Mouse (Mus musculus) forebrain, embryonic 13.5 days (tissue): ENCODE measurements around the gene U2af2. TPM values are rescaled to one million over a fixed set of nuclear protein-coding genes. Genes with fewer than 3 reads are reported as not detected.

Experiments
- ATAC-seq: fragments of 200-750 bp; cut with Nextera tagmentation; 2 replicates; pipeline ENCODE4 v1.8.0; 2017
- H3K27ac ChIP-seq: fragments of 300-500 bp; sonication (generic); 2 replicates; pipeline ENCODE4 v1.5.1; 2015; ENCODE audit warnings: inconsistent platforms, mild to moderate bottlenecking, moderate library complexity
- H3K27me3 ChIP-seq: fragments of 300-500 bp; sonication (generic); 2 replicates; pipeline ENCODE4 v1.6.1; 2015; ENCODE audit warnings: mild to moderate bottlenecking, inconsistent platforms
- H3K36me3 ChIP-seq: fragments of 300-500 bp; sonication (generic); 2 replicates; pipeline ENCODE4 v1.6.1; 2015; ENCODE audit warnings: mild to moderate bottlenecking, inconsistent platforms; ENCODE audit not compliant: poor library complexity, severe bottlenecking
- H3K4me1 ChIP-seq: fragments of 300-500 bp; sonication (generic); 2 replicates; pipeline ENCODE4 v1.6.1; 2015; ENCODE audit warnings: inconsistent platforms
- H3K4me2 ChIP-seq: fragments of 300-500 bp; sonication (generic); 2 replicates; pipeline ENCODE4 v1.6.1; 2015; ENCODE audit warnings: inconsistent platforms, mild to moderate bottlenecking, moderate library complexity
- H3K4me3 ChIP-seq: fragments of 300-500 bp; sonication (generic); 2 replicates; pipeline ENCODE4 v1.5.1; 2015; ENCODE audit warnings: mild to moderate bottlenecking, inconsistent platforms
- H3K9ac ChIP-seq: fragments of 300-500 bp; sonication (generic); 2 replicates; pipeline ENCODE4 v1.6.1; 2015; ENCODE audit warnings: mild to moderate bottlenecking, inconsistent platforms
- H3K9me3 ChIP-seq: fragments of 300-500 bp; sonication (generic); replicated peaks from 2 replicates; pipeline ENCODE4 v1.6.1; 2016; ENCODE audit warnings: inconsistent platforms
- WGBS: fragments of 180-500 bp; shearing (Covaris S2); methylation state at CpG from one replicate; pipeline ENCODE4 v1.1.7; 2015; 5-methylcytosine and 5-hydroxymethylcytosine counted together
- polyA plus RNA-seq: library from polyadenylated mRNA; unstranded; fragments of >200 nt; fragmentation: Nextera tagmentation; extraction: Ambion mirVana; gene quantifications from 2 replicates; pipeline ENCODE4 v1.2.1, GENCODE M21; 2015

Gene U2af2
- polyA plus RNA-seq, 1 experiment from 2014 or later: 149 TPM

DNA sequence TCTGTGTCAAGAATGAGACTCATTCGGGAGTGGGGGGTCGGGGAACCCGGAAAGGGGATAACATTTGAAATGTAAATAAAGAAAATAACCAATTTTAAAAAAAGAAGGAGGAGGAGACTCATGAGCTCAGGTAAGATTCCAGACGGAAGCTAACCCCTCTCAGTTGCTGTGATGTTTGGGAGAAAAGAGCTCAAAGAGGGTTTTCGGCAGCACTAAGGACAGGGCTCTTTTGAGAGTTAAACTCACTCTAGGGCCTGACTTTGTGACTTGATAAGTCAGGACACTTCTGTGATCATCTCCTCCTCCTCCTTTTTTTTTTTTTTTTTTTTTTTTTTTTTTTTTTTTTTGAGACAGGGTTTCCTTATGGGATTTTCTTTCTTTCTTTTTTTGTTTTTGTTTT is 23.0 kb upstream of the U2af2 start:
- Histone ChIP-seq H3K9me3 (no peaks in the 10 kb centered on the region), H3K27ac (peak overlapping the region; percentile 88; the same call in 1 of the 2 replicates), H3K4me1 (peaks cover 9% of the 10 kb centered on the region; the same call in 1 of the 2 replicates), H3K9ac (no peak overlapping the region), H3K36me3 (peaks cover 29% of the 10 kb centered on the region), H3K4me2 (peak overlapping the region; percentile 59), H3K4me3 (peak overlapping the region; percentile 64), H3K27me3 (no peaks in the 10 kb centered on the region)
- no peak for ATAC-seq
- 25% methylated on average over 5 of the region's 5 CpGs for WGBS

- WGBS: 85% methylated on average over 2 of the region's 2 CpGs
- H3K4me3 ChIP-seq: no peak overlapping the region
- no peaks in the 10 kb centered on the region for H3K27me3 ChIP-seq
- H3K27ac ChIP-seq: no peak overlapping the region
- peaks cover 4% of the 10 kb centered on the region; the same call in 1 of the 2 replicates for H3K36me3 ChIP-seq
- H3K9me3 ChIP-seq: no peaks in the 10 kb centered on the region
- ATAC-seq: no peak
- no peak overlapping the region for H3K9ac ChIP-seq
- no peak overlapping the region for H3K4me2 ChIP-seq
- H3K4me1 ChIP-seq: no peaks in the 10 kb centered on the region
These were observed 17.0 kb upstream of the U2af2 start for GRCm38 (mm10) chr7:5044981-5045380.

DNA sequence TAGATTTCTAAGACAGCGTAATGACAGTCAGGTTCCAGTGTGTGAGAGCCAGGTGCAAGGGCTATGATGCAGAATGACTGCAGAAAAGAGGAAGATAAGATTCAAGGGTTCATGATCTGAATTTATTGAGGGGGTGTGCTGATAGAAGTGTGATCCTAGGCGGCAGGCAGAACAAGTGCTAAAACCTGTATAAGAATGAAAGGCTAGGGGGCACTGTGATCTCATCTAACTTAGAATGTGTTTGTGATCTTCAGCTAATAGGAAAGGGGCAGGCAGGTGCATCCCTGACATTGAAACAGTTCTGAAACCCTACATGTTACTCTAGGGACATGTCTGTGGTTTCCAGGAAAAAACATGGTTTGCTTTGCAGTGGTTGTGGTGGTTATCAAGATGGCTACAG is 15.8 kb upstream of the U2af2 start:
- H3K27ac ChIP-seq: no peak overlapping the region
- H3K4me1 ChIP-seq: peaks cover 8% of the 10 kb centered on the region
- no peak for ATAC-seq
- no peaks in the 10 kb centered on the region for H3K9me3 ChIP-seq
- H3K4me2 ChIP-seq: no peak overlapping the region
- H3K36me3 ChIP-seq: peaks cover 3% of the 10 kb centered on the region; the same call in 1 of the 2 replicates
- H3K4me3 ChIP-seq: no peak overlapping the region
- H3K9ac ChIP-seq: no peak overlapping the region
- WGBS: 74% methylated on average over 2 of the region's 2 CpGs
- no peaks in the 10 kb centered on the region for H3K27me3 ChIP-seq

GRCm38 (mm10) chr7:5047313-5047712 is 14.6 kb upstream of the U2af2 start:
- Histone ChIP-seq H3K4me2 (no peak overlapping the region), H3K27ac (no peak overlapping the region), H3K4me3 (no peak overlapping the region), H3K9ac (no peak overlapping the region), H3K4me1 (peaks cover 14% of the 10 kb centered on the region), H3K9me3 (no peaks in the 10 kb centered on the region), H3K27me3 (peaks cover 4% of the 10 kb centered on the region; the same call in 1 of the 2 replicates), H3K36me3 (no peaks in the 10 kb centered on the region)
- no peak for ATAC-seq
- 40% methylated on average over 2 of the region's 2 CpGs for WGBS

GRCm38 (mm10) chr7:5051193-5052192 is 10.4 kb upstream of the U2af2 start, which contains the start of gene Zfp580:
TSS of gene Zfp580 (plus strand) at chr7:5051538.
- under 1% methylated on average over 64 of the region's 65 CpGs for WGBS
- peak; percentile 84 for ATAC-seq
- H3K27me3 ChIP-seq: peaks cover 46% of the 10 kb centered on the region
- H3K9ac ChIP-seq: peak within 1 kb of the TSS; percentile 85
- H3K4me1 ChIP-seq: peaks cover 40% of the 10 kb centered on the region
- H3K4me3 ChIP-seq: peak within 1 kb of the TSS; percentile 82
- no peaks in the 10 kb centered on the region for H3K36me3 ChIP-seq
- H3K27ac ChIP-seq: peak within 1 kb of the TSS; percentile 77
- no peaks in the 10 kb centered on the region for H3K9me3 ChIP-seq
- peak within 1 kb of the TSS; percentile 90 for H3K4me2 ChIP-seq

DNA sequence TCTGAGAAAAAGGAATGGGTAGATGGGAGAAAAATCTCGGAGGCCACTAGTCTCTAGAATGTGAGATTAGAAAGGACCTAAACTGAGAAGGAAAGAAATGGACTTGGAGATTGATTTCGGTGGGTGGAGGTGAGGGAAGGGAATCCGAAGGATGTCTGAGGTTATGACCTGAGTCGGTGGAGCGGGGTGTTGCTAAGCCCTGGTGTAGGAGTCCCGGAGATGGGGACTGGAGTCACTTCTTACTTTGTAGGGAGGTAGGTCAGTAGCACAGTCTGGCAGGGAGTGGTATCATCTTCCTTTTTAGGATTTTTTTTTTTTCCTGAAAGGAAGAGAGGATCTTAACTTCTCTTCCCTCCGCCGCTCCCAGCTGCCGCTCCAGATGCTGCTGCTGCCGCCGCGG is 9.5 kb upstream of the U2af2 start:
- Histone ChIP-seq H3K4me2 (peak overlapping the region; percentile 90), H3K36me3 (no peaks in the 10 kb centered on the region), H3K4me3 (peak overlapping the region; percentile 82), H3K27me3 (peaks cover 56% of the 10 kb centered on the region), H3K27ac (peak overlapping the region; percentile 77; the same call in 1 of the 2 replicates), H3K9ac (peak overlapping the region; percentile 85), H3K9me3 (no peaks in the 10 kb centered on the region), H3K4me1 (peaks cover 49% of the 10 kb centered on the region)
- ATAC-seq: no peak
- 3% methylated on average over 7 of the region's 12 CpGs for WGBS

- H3K27me3 ChIP-seq: peaks cover 61% of the 10 kb centered on the region
- ATAC-seq: no peak
- peak overlapping the region; percentile 82 for H3K4me3 ChIP-seq
- 4% methylated on average over 45 of the region's 45 CpGs for WGBS
- no peaks in the 10 kb centered on the region for H3K9me3 ChIP-seq
- H3K4me2 ChIP-seq: peak overlapping the region; percentile 90
- H3K4me1 ChIP-seq: peaks cover 54% of the 10 kb centered on the region
- H3K9ac ChIP-seq: peak overlapping the region; percentile 85
- no peaks in the 10 kb centered on the region for H3K36me3 ChIP-seq
- H3K27ac ChIP-seq: no peak overlapping the region
These were observed 9.0 kb upstream of the U2af2 start for GRCm38 (mm10) chr7:5052931-5053343.

DNA sequence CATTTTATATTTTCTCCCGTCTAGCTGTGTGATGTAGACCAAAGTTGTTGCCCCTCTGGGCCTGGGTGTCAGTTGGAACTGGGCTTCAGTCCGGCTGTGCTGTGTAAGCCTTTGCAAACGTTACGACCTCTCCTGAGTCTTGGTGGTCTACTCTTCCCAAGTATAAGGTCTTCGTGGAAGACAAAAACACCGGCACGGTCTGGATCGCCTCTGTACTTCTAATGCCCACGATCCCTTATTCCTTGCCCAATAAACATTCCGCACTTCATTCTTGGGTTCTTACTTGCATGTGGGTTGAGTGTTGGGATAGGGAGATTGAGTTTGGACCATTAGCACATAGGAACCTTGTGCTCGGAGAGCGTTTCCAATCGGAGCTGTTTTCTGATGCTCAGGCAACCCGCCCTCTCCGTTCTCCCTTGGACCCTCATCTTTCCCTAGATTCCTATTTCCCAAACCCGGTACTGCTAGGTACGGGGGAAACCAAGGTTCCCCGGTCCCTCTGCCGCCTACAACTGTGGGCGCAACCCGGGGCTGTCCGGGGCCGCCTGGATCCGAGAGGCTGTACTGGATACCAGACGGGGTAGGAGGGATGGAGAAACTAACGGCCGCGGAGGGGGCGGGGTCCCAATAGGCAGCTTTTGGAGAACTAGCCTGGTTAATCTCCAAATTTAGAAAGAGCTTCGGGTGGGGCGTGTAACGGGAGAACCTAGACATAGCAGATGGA is 8.3 kb upstream of the U2af2 start:
- Histone ChIP-seq H3K4me2 (peak overlapping the region; percentile 90), H3K27ac (no peak overlapping the region), H3K36me3 (no peaks in the 10 kb centered on the region), H3K9me3 (no peaks in the 10 kb centered on the region), H3K9ac (peak overlapping the region; percentile 85), H3K4me1 (peaks cover 54% of the 10 kb centered on the region), H3K4me3 (peak overlapping the region; percentile 82), H3K27me3 (peaks cover 67% of the 10 kb centered on the region)
- no peak for ATAC-seq
- 7% methylated on average over 32 of the region's 32 CpGs for WGBS

- ATAC-seq: no peak
- H3K27me3 ChIP-seq: peaks cover 72% of the 10 kb centered on the region
- 1% methylated on average over 55 of the region's 55 CpGs for WGBS
- peak overlapping the region; percentile 71 for H3K4me2 ChIP-seq
- no peaks in the 10 kb centered on the region for H3K36me3 ChIP-seq
- peak overlapping the region; percentile 51 for H3K4me3 ChIP-seq
- no peak overlapping the region for H3K27ac ChIP-seq
- H3K4me1 ChIP-seq: peaks cover 62% of the 10 kb centered on the region
- H3K9ac ChIP-seq: peak overlapping the region; percentile 74
- no peaks in the 10 kb centered on the region for H3K9me3 ChIP-seq
These were observed 5.2 kb upstream of the U2af2 start for GRCm38 (mm10) chr7:5056651-5057263.

GRCm38 (mm10) chr7:5057381-5057780 is 4.6 kb upstream of the U2af2 start:
- Histone ChIP-seq H3K9me3 (no peaks in the 10 kb centered on the region), H3K4me1 (peaks cover 56% of the 10 kb centered on the region), H3K4me2 (peak overlapping the region; percentile 71), H3K9ac (peak overlapping the region; percentile 74), H3K36me3 (no peaks in the 10 kb centered on the region), H3K4me3 (peak overlapping the region; percentile 51), H3K27me3 (peaks cover 67% of the 10 kb centered on the region), H3K27ac (no peak overlapping the region)
- no peak for ATAC-seq
- 40% methylated on average over 8 of the region's 8 CpGs for WGBS

DNA sequence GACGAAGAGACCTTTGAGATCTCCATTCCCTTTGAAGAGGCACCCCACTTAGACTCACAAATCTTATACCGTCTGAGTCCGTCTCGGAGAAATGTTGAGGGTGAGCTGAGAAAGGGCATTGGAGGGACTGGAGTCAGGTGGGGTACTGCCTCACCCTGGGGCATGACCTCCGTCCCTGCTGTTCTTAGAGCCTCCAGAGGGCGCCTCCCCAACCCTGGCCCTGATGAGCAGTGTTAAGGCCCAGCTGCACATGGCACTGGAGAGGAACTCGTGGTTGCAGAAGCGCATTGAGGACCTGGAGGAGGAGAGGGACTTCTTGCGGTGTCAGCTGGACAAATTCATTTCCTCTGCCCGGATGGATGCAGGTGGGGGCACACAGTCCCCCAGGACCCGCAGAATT is 4.1 kb upstream of the U2af2 start:
- WGBS: 29% methylated on average over 11 of the region's 11 CpGs
- H3K36me3 ChIP-seq: no peaks in the 10 kb centered on the region
- H3K9ac ChIP-seq: no peak overlapping the region
- H3K4me1 ChIP-seq: peaks cover 52% of the 10 kb centered on the region
- no peak overlapping the region for H3K27ac ChIP-seq
- peaks cover 63% of the 10 kb centered on the region for H3K27me3 ChIP-seq
- H3K4me2 ChIP-seq: peak overlapping the region; percentile 71
- H3K9me3 ChIP-seq: no peaks in the 10 kb centered on the region
- no peak for ATAC-seq
- H3K4me3 ChIP-seq: peak overlapping the region; percentile 51
